Mouse (Mus musculus): ENCODE measurements around the gene Slu7.

The Slu7 gene

DNA sequence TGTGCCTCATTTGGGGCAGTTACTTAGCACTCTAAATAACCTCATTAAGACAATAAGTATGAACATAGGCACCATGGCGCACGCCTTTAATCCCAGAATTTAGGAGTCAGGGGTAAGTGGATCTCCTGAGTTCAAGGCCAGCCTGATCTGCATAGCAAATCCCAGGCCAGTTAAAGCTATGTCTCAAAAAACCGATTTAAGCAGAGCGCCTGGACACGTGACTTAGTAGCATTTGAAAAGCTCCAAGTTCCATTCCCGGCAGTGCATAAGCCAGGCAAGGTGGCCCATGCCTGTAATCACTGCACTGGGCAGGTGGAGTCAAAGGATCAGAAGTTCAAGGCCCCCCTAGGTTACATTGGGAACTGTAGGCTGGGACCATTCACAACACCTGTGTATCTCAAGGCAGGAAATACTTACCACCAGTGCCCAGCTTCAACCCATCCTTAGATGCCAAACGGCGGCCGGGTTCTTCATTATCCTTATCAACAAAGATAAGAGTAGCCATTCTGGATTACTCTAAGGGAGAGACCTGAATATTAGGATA is 8.3 kb upstream of the Slu7 start:
- no peak for DNase-seq

DNA sequence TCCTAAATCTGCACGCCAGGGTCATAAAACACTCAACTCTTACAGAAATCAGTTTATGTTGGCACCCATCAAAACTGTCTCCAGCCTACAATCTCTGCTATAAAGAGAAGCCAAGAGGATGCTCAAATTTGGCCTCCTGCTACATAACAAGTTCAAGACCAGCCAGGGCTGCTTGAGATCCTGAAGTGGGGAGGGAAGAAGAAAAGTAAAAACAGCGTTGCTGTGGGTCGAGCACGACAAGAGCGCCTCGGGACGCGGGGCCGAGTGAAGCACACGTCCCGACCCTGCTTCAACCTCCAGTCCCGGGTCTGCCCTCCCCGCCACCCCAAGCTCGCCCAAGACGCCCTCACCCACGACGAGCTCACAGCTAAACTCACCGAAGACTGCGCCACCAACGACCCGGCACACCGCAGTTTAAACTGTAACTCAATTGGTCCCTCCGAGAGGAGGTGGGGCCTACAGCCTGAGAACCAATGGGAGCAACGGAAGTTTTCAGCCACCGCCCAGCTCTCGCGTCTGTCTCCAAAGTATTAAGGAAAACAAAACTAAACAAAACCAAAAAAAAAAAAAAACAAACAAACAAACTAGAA is 7.6 kb upstream of the Slu7 start, which contains the start of gene Pttg1:
Pttg1 (minus strand) TSS at position 428 of the 590 bp plus-strand sequence.
- peak; percentile 81 to 87 for DNase-seq

DNA sequence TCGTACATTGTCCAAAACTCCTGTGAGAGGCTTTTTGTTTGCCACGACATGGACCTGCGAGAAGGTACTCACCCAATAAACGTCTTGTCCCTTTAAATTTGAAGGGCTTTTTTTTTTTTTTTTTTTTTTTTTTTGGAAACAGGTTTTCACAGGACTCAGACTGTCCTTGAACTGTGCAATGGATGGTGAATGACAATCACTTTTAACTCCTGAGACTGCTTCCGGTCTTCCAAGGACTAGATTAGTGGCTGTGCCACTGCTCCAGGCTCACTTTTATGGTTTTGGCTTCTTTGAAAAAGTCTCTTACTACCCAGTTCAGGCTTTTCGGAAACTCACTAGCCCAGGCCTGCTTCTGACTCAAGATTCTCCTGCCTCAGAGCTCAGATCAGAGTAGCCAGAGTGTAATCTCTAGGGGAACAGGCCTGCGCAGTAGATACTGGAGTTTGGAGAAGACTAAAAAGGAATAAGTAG is 7.1 kb upstream of the Slu7 start:
- peak in 1 of 2 experiments; percentile 28 for DNase-seq

DNA sequence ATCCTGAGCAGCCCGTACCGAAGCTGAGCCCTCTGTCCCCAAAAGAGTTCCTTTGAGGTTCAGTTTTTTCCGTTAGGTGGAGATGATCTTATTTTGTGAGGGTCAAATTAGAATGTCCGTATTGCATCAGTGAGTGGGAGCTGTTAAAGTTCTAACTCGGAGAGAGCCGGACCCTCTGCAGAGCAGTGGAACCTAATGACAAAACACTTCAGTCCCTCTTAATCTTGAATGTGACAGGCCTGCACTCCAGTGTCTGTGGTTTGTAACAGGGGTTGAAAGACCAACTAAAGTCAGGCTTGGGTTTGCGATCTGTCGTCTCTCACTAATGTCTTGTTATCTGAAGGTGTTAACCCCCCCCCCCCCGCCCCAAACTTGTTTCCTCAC is 472 bp downstream of the Slu7 start:
- no peak for DNase-seq

DNA sequence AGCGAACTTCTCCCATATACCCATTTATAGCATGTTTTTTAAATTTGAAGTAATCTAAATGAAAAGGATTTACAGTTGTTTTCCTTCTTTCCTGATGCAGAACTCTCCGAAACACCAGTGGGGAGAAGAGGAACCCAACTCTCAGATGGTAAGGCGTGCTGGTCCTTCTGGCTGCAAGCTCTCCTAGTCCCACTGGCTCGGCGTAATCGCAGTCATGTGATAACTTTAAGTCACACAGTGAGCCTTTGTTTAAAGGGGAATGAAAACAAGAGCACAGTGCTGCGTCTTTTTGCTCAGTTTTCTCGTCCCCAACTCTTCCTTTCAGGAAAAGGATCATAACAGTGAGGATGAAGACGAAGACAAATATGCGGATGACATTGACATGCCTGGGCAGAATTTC is 7.6 kb downstream of the Slu7 start:
- no peak for DNase-seq

DNA sequence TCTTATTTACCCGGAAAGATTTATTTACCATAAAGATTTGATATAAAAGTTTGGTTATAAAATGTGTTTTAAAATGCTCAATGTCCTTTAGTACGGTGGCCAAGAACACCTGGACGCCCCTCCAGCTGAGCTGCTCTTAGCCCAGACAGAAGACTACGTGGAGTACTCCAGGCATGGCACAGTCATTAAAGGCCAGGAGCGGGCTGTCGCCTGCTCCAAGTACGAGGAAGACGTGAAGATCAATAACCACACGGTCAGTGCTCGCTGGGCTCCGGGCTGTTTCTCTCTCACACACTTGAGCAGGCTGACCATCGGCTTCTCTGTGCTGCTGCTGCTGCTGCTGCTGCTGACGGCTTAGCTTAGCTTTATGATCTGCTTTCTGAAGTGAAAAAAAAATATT is 9.6 kb downstream of the Slu7 start:
- DNase-seq: no peak

DNA sequence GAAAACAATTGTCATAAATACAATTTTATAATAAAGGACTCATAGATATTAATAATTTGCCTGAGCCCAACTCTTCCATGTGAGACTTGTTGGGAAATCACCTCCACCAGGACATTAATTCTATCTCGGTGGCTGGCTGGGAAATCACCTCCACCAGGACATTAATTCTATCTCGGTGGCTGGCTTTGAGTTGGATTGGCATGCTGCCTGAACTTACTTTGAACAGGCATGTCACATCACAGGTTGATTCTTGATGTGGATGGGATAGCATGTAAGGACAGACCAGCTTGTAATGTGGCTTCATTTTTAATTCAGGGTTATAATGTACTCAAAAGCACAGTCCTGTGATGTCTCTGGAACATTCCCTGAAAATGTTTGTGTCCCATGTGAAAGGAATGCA is 16.4 kb downstream of the Slu7 start:
- DNase-seq: no peak

DNA sequence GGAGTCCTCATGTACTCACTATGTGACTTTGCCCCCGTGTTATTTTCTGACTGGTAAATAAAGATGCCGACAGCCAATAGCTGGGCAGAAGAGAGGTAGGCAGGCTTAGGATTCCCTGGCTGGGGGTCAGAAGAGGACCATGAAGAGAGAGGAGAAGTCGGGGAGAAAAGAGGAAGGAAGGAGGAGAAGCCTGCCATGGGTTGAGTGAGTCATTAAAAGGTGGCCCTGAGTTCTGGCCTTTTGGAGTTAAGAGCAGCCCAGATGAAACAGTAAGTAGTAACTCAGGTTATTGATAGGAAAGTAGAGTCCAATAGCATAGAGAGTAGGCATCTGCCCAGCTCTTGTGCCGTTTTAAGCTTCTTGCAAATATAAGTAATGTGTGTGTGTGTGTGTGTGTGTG is 17.8 kb downstream of the Slu7 start:
- DNase-seq: no peak

DNA sequence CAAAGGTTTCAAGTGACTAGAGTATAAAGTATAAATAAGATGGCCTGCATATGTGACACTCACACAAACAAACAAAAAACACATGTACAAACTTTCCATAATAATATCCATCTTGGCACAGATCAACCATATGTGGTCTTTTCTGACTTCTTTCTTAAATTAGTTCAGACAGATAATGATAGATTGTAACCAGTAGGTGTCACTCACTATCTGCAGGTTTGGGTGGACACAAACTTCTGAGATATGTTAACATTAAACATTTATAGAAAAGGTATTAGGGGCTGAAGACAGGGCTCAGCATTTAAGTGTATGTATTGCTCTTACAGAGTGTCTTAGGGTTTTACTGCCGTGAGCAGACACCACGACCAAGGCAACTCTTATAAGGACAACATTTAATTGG is 18.7 kb downstream of the Slu7 start:
- DNase-seq: no peak

DNA sequence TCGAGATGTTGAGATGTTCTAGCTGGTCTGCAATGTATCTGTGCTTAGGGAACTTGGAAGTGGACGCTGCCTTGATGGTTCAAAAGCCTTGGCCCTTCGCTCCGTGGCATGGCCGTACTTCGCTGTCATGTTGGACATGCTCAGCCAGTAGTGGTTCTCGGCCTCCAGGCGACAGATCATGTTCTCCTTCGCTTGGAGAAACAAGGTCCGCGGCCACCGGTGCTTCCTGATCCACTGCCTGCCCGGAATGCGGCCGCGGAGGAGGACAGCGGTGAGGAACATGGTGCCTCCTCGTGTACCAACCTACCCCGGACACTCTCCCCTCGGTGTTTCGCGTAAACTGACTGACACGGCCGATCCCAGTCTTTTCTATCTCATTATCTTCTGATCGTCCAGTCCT is 29.7 kb downstream of the Slu7 start:
- DNase-seq: no peak

DNA sequence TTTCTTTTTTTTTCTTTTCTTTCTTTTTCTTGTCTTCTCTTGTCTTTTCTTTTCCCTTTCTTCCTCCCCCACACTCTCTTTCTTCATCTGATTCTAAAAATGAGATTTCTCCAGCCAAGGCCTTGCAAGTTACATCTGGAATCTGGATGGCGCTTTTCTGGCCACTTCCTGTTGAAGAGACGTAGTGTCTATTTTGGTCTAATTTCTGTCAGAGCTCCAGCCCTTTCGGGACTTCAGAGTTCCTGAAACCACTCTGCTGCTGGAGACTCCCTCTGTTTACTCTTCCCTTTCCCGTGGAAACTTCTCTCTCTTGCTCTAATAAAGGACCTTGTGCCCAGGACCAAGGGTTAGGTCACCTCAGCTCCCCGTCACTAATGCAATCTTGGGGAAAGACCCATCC is 36.6 kb downstream of the Slu7 start:
- no peak for DNase-seq

DNA sequence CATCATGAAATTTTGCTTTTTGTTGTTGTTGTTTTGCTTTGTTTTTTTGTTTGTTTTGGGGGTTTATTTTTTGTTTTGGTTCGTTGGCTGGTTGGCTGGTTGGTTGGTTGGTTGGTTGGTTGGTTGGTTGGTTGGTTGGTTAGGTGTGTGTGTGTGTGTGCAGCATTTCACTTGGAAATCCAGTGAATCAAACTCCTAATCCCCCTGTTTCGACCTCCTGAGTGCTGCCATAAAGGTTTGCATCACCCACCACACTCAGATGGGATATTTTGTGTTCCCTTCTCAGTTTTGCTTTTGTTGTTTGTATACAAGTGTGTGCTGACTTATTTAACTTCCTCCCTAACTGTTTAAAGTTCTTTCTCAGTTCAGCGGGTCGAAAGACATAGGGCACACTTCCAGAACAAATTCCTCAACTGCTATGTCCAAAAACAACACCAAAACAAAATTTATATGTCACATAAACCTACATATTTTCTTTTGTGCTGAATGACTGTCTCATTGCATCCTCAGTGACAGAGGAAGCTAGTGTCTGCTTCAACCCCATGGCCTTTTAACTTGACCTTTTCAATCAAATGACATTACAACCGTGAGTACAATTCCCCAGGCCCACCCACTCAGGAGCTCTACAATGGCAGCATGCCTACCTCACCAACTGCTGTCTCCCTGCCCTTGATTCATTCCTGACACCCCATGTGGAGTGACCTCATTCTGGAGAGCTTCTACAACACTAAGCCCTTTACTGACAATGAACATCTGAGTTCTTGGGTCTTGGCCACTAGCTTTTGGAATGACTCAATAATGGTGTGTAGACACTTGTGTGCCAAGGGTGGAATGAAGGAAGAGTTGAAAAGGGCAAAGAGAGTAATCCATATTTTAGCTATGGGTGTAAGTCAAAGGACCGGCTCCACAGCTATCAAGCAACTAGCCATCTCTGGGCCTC is 37.6 kb downstream of the Slu7 start:
- no peak for DNase-seq

DNA sequence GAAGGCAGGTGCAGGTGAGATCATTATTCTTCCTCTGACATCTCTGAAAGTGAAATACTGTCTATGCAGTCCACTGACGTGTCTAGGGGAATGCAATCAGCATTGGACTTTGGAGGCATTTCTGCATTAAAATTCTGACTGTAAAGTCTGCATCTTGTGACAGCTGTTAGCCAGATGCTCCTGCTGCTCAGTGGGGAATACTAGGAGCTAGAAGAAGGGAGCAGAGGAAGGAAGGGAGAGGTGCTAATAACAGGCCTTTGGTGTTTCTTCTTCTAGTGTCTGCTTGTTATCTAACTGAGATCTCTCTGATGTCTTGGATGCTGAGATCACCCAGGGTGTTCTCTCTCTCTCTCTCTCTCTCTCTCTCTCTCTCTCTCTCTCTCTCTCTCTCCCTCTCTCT is 39.6 kb downstream of the Slu7 start:
- DNase-seq: no peak

DNA sequence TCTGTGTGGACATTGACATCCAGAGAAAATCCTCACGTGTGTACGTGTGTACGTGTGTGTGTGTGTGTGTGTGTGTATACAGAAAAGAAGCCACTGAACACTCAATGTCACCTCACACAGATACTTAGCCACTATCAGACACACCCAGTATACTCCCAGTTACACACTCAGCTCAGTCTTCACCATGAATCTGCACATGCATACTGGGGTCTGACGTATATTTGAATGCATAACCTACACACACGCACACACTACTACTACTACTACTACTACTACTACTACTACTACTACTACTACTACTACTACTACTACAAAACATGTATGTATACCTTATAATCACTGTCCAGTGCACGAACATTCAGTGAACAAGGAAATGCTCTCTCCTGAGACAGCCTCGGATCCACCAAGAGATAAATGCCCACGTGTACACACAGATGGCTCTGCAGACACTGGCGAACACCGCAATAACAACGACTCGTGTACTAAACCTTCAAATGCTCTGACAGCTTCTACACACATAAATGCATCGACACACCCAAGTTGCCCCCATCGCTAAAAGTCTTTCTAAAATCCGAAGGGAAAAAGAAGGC is 40.2 kb downstream of the Slu7 start:
- no peak for DNase-seq

DNA sequence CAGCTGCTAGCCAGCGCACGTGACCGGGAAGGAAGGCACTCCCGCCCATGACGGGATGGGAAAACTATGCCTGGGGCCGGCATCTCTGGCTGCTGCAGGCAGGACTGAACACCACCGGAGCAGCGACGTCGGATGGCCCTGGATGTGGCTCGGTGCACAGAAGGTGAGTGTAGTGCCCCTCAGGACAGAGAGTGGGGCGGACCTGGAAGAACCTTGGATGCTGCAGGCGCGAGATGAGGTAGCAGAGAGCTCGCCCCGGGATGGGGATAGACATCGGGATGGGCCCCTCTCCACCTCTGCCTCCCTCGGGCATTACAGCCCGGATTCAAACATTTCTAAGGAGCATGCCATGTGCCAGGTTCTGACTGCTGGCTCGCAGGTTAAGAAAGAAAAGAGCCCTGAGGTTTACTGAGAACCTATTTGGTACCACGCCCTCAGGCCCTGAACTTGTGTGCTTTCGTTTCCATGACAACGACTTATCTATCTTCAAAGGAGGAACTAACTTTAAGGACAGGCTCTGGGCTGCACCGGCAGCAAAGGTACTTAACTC is 40.8 kb downstream of the Slu7 start, which contains the start of gene C1qtnf2:
C1qtnf2 (plus strand) TSS at position 52 of the 550 bp plus-strand sequence.
- DNase-seq: no peak

DNA sequence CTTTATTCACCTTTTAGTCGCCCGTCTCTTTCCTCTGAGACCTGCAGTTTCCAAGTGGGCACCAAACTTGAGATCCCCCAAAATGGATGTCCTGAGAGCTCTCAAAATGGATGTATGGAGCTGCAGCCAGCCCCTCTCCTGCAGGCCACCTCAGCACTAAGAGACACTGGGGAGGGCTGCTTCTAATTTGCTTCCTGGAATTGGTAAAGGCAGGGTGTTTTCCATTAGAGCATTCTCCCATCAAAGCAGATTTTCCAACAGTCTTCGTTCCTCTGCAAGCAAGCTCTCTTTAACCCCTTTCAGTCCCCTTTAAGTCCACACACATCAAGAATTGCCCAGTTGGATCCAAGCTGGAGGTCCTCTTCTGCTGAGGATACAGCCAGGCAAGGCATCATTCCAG is 45.8 kb downstream of the Slu7 start:
- no peak for DNase-seq

DNA sequence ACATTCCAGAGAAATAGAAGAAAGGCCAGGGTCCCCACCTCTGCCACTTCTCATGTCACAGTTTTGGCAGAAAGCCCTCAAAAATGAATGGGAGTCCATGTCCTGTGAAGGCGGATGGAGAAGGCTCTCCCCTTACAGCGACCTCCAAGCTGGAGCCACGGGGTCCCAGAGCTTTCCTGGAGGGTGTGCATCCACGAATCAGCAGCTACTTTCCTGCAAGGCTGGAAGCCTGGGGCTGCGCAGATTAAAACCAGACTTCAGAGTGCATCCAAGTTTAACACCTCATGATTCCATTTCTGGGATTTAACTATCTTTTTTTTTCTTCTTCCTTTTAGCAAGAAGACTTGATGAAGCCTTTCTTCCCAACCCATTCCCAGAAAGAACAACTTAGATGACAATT is 47.0 kb downstream of the Slu7 start:
- DNase-seq: no peak

DNA sequence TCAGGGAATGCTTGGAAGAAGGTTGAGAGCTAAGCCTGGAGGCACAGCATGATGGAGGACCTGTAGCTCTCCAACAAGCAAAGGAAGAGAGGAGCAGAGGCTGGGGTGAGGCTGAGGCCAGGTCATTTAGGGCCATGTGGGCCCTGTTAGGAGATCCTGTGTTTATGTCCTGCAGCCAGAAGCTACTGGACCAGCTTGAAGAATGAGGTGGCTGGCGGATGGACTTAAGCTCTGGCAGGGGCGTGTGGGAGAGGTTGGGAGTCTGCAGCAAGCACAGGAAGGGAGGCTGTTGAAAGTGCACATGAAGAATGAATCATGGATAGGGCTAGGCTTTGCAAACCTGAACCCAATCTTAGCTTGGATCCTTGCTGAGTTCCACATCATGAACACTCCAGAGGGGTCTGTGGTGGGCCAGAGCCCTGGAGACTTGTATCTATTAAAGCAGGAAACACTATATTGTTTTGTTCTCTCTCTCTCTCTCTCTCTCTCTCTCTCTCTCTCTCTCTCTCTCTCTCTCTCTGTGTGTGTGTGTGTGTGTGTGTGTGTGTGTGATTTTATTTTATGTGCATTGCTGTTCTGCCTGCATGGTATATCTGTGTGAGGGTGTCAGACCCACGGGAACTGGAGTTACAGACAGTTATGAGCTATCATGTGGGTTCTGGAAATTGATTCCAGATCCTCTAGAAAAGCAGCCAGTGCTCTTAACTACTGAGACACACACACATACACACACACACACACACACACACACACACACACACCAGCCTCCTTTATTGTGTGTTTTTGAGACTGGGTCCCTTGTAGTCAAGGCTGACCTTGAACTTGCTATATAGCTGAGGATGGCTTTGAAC is 48.4 kb downstream of the Slu7 start:
- DNase-seq: no peak

DNA sequence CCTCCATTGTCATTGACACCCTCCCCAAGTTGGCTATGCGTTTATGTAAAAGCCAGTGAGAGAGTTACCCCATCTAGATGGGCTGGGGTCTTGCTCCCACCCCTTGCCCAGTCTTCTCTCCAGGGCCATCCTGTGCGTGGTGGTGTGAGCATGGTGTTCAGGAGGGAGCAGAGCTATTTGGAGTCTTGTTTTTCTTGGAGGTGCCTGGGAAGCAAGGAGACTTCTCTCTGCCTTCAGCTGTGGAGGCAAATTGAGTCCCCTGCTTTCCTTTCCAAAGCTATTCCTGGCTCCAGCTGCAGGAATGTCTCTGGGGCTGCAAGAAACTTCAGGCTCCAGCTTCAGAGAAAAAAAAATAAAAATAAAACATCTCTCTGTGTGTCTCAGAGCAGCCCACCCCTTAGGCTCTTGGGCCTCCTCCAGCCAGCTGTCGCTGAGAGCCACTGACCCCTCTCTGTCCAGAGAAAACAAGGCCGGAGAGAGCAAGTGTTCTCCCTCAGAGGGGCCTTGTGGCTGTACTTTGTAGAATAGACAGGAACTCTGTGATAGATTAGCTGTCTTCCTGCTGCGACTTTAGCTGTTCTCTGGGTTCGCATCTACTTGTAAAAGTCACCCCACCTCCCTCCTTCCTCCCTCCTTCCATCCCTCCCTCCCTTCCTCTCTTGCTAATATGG is 49.7 kb downstream of the Slu7 start:
- DNase-seq: no peak

DNA sequence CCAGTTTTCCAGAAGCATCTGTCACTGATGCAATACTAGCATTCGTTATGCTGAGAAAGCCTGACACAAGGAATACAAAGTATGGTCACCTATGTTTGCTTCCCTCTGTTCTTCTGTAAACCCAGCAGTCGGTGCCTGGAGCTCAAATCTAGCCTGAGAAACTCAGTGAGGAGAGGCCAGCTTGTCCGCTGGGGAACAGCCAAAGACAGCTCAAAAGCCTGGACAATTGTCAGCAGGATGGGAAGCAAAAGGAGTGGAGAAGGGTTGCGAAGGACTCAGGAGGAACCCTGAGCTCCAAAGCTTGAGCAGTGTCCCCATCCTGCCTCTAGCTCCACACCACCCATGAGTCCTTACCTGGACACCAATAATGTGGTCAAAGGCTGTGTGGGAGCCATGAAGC is 50.5 kb downstream of the Slu7 start:
- no peak for DNase-seq

DNA sequence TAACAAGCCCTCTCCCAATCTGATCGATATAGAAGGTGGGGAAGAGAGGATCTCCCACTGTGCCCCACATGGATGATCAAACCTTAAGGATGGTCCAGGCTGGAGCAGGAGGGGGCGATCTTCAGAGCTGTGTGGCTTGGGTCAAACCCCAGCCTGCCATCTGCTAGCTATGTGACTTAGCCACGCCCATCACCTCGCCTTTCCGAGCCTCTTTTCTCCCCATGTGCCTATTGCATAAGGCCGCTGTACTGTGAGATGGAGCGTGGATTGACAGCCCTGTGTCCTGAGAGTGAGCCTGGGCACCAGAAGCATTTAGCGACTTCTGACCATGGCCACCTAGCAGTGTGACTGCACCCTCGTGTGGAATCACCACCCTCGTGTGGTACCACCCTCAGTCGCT is 51.1 kb downstream of the Slu7 start:
- DNase-seq: no peak

DNA sequence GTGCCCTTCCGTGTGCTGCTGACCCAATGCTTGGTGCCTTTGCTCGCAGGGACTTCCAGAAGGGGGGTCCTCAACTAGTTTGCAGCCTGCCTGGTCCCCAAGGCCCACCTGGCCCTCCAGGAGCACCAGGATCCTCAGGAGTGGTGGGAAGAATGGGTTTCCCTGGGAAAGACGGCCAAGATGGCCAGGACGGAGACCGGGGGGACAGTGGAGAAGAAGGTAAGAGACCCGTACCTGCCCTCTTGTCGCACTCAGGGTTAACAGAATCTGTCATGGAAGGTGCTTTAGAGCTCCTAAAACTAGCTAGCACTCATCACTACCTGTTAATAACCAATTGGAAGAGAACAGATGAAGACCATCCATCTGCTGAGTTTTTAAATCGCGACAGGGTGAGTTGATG is 52.3 kb downstream of the Slu7 start:
- no peak for DNase-seq
